ENCODE assay signal across 42 mouse cellular contexts in the genomic region with DNA sequence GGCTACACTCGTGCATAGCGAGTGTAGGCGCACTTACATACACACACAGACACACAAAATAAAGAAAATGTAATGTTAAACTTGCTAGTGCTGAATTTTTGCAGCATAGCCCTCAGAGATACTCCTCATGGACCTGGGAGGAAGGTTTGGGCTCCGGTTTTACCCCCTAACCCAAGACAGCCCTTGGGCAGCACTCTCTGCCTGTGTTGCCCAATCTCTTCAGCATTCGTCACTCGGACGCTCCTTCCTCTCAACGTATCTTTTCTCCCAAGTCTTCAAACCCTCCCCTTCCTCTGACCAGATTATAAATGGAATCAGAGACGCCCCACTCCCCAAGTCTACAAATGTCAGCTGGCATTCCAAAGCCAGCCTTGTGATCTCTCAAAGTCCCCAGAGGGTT. TPM values are rescaled to one million over a fixed set of nuclear protein-coding genes. Genes with fewer than 3 reads are reported as not detected.
"Had no signal": no experiment of that assay in that cellular context is flagged by ENCODE, and none has a peak within 500 bp of the region (broad histone marks: within the 10 kb centered on the region; RNA-seq: fewer than 3 reads in every experiment).

No protein-coding gene starts in this region.

- H3K9ac ChIP-seq: heart, embryonic 12.5 days; heart, embryonic 13.5 days; heart, embryonic 15.5 days; hindbrain, embryonic 12.5 days; hindbrain, embryonic 13.5 days; hindbrain, embryonic 14.5 days; hindbrain, embryonic 15.5 days; intestine, embryonic 15.5 days; kidney, embryonic 15.5 days had no signal

- H3K27me3 ChIP-seq: hindbrain, embryonic 15.5 days had no signal

- H3K27ac ChIP-seq: heart, embryonic 10.5 days; heart, embryonic 13.5 days; heart, embryonic 15.5 days; hindbrain, embryonic 10.5 days; hindbrain, embryonic 12.5 days; hindbrain, embryonic 13.5 days; hindbrain, embryonic 14.5 days; hindbrain, postnatal 0 days; intestine, embryonic 15.5 days; kidney, embryonic 15.5 days; kidney, postnatal 0 days had no signal

- DNase-seq: heart, postnatal 10 days; heart, postnatal 14 days; heart, postnatal 36 days; heart, postnatal 4 days; kidney, adult 11 months; kidney, adult 18-20 months; kidney, adult 2 months; kidney, adult 8-10 months; kidney, adult 9 months; kidney, postnatal 10 days; kidney, postnatal 14 days; kidney, postnatal 36 days; kidney, postnatal 4 days; layer of hippocampus, postnatal 36 days had no signal

- ATAC-seq: hindbrain, embryonic 16.5 days; hindbrain, postnatal 0 days; inflammation-experienced regulatory T-cells, adult 6 months; intestine, embryonic 15.5 days; intestine, embryonic 16.5 days; intestine, postnatal 0 days had no signal

- H3K36me3 ChIP-seq: heart, embryonic 10.5 days; heart, embryonic 12.5 days; heart, embryonic 13.5 days; heart, embryonic 15.5 days; hindbrain, embryonic 10.5 days; hindbrain, embryonic 12.5 days; hindbrain, embryonic 13.5 days; hindbrain, embryonic 15.5 days; intestine, embryonic 15.5 days; kidney, embryonic 15.5 days had no signal

- H3K4me3 ChIP-seq: heart, embryonic 10.5 days; heart, embryonic 12.5 days; heart, embryonic 13.5 days; heart, embryonic 15.5 days; hindbrain, embryonic 10.5 days; hindbrain, embryonic 12.5 days; hindbrain, embryonic 13.5 days; hindbrain, embryonic 15.5 days; intestine, embryonic 15.5 days; kidney, embryonic 15.5 days; layer of hippocampus, adult 2 months had no signal

- H3K4me2 ChIP-seq: heart, embryonic 11.5 days; heart, embryonic 12.5 days; heart, embryonic 13.5 days; heart, embryonic 15.5 days; hindbrain, embryonic 12.5 days; hindbrain, embryonic 14.5 days; intestine, embryonic 15.5 days; kidney, embryonic 15.5 days had no signal

- H3K9me3 ChIP-seq: heart, embryonic 10.5 days; heart, embryonic 12.5 days; heart, embryonic 13.5 days; heart, embryonic 15.5 days; hindbrain, embryonic 10.5 days; hindbrain, embryonic 12.5 days; hindbrain, embryonic 13.5 days; hindbrain, embryonic 15.5 days; intestine, embryonic 15.5 days; kidney, embryonic 15.5 days had no signal

RNA-seq across cellular contexts. Expression of gene 4933424G06Rik, which starts 33.1 kb away (rescaled TPM):
- total RNA-seq: heart, postnatal 10 days; heart, postnatal 14 days; heart, postnatal 25 days; heart, postnatal 36 days; heart, postnatal 4 days; hematopoietic stem cell, adult 5-6 weeks; hindbrain, postnatal 0 days; layer of hippocampus, adult 18-20 months; layer of hippocampus, postnatal 36 days had no signal
- polyA plus RNA-seq: heart, embryonic 10.5 days; heart, embryonic 11.5 days; heart, embryonic 12.5 days; heart, embryonic 13.5 days; heart, embryonic 16.5 days; heart, postnatal 0 days; hindbrain, embryonic 12.5 days; inflammation-experienced regulatory T-cells, adult 6 months; intestine, embryonic 14.5 days; intestine, postnatal 0 days; kidney, adult 2 months; kidney, embryonic 14.5 days; kidney, embryonic 15.5 days; kidney, embryonic 16.5 days; large intestine, adult 2 months had no signal
